Mouse (Mus musculus): ENCODE data around the gene Mecom. TPM values are rescaled to one million over a fixed set of nuclear protein-coding genes. Genes with fewer than 3 reads are reported as not detected.
A peak's percentile ranks its signal among the peaks of the same experiment; 100 is the strongest.
"Not testable (repeated sequence)": the region's sequence is repeated elsewhere in the genome, so short reads cannot be mapped to it uniquely, and the experiment has no call there.

Mecom gene
- total and polyA plus RNA-seq, 3 experiments = 0.52 to 10.7 (median 4.4) TPM

GRCm38 (mm10) chr3:30253714-30254113, 294.1 kb downstream of the Mecom start:
- no peak for DNase-seq

GRCm38 (mm10) chr3:30248656-30249384, 299.0 kb downstream of the Mecom start:
- no peak for DNase-seq

GRCm38 (mm10) chr3:30247256-30247655, 300.6 kb downstream of the Mecom start:
- DNase-seq = no peak

GRCm38 (mm10) chr3:30246431-30247041, 301.3 kb downstream of the Mecom start:
- no peak for DNase-seq

- no peak for DNase-seq
Observed at GRCm38 (mm10) chr3:30245950-30246349, 301.9 kb downstream of the Mecom start.

- DNase-seq = peak; percentile 24
Observed at GRCm38 (mm10) chr3:30244401-30244871, 303.4 kb downstream of the Mecom start.

GRCm38 (mm10) chr3:30243776-30244275, 304.0 kb downstream of the Mecom start:
- DNase-seq = peak; percentile 28

- no peak for DNase-seq
Observed at GRCm38 (mm10) chr3:30239416-30239815, 308.4 kb downstream of the Mecom start.

GRCm38 (mm10) chr3:30237493-30237892, 310.3 kb downstream of the Mecom start:
- no peak for DNase-seq

- DNase-seq = no peak
Observed at GRCm38 (mm10) chr3:30234018-30234417, 313.8 kb downstream of the Mecom start.

GRCm38 (mm10) chr3:30227964-30228670, 319.7 kb downstream of the Mecom start:
- DNase-seq = no peak

GRCm38 (mm10) chr3:30226928-30227370, 320.9 kb downstream of the Mecom start:
- peak; percentile 13 for DNase-seq

GRCm38 (mm10) chr3:30225200-30225599, 322.6 kb downstream of the Mecom start:
- DNase-seq = not testable (repeated sequence)

- no peak for DNase-seq
Observed at GRCm38 (mm10) chr3:30220701-30221412, 327.0 kb downstream of the Mecom start.

GRCm38 (mm10) chr3:30219891-30220290, 327.9 kb downstream of the Mecom start:
- no peak for DNase-seq

- DNase-seq = no peak
Observed at GRCm38 (mm10) chr3:30219190-30219884, 328.5 kb downstream of the Mecom start.

- no peak for DNase-seq
Observed at GRCm38 (mm10) chr3:30214607-30215006, 333.2 kb downstream of the Mecom start.

- DNase-seq = no peak
Observed at GRCm38 (mm10) chr3:30213540-30214170, 334.2 kb downstream of the Mecom start.

GRCm38 (mm10) chr3:30212802-30213201, 335.0 kb downstream of the Mecom start:
- no peak for DNase-seq

- no peak for DNase-seq
Observed at GRCm38 (mm10) chr3:30209131-30209530, 338.7 kb downstream of the Mecom start.

- DNase-seq = no peak
Observed at GRCm38 (mm10) chr3:30207886-30208285, 339.9 kb downstream of the Mecom start.

Data from adrenal gland, adult 2 months (tissue).